Mouse (Mus musculus): ENCODE measurements around the gene Slc25a26.
"Not testable (repeated sequence)": the region's sequence is repeated elsewhere in the genome, so short reads cannot be mapped to it uniquely, and the experiment has no call there.

Gene Slc25a26

DNA sequence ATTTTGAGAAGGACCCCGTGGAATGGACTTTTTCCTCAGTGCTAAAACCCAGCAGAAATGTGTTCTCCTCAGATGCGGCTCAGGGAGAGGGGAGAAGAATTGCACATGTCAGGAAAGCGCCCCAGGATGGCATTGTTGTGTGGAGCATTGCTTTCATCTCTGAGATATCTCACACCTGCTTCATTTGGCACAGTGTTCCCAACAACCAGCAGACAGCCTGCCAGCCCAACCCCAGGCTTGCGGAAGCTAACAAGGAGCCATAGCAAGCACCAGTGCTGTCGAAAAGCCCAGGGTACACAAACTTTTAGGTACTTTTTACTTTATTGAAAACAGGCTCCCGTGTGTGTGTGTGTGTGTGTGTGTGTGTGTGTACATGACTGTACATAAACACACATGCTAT is 50.2 kb downstream of the Slc25a26 start:
- DNase-seq (ENCODE audit: low read depth in 1 of 2, low spot score in 2 of 2) = no peak

DNA sequence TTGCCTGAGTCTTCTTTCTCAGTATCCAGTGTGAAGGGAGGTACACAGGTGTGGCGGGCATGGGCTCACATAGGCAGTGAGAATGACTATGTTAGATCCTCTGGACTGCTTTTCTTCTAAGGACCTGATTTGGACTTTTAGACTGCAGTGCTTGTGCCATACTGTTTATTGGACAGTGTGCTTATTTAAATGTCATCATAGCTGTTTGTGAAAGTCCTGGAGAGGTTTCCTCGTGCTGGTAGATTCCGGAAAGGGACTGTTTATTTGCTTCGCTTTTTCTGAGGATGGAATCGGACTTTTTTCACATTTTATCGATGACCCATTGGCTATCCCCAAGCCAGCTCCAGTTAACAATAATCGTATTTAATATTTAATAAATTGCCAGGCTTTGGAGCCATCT is 50.7 kb downstream of the Slc25a26 start:
- DNase-seq (ENCODE audit: low read depth in 1 of 2, low spot score in 2 of 2) = no peak

DNA sequence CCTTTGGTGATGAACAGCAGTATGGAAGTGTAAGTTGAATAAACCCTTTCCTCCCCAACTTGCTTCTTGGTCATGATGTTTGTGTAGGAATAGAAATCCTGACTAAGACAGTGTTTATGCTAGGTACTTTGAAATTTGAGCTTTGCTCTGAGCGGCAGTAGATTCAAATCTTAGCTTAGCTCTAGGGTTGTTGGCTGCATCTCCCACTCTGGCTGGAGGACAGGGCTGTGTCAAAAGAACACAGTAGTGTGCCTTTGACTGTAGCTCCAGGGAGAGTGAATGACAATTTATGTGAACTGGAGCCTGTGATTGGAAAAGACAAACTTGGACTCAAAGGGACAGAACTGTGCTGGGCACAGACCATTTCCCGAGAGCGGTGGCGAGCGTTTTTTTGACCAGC is 53.0 kb downstream of the Slc25a26 start:
- DNase-seq (ENCODE audit: low read depth in 1 of 2, low spot score in 2 of 2) = no peak

DNA sequence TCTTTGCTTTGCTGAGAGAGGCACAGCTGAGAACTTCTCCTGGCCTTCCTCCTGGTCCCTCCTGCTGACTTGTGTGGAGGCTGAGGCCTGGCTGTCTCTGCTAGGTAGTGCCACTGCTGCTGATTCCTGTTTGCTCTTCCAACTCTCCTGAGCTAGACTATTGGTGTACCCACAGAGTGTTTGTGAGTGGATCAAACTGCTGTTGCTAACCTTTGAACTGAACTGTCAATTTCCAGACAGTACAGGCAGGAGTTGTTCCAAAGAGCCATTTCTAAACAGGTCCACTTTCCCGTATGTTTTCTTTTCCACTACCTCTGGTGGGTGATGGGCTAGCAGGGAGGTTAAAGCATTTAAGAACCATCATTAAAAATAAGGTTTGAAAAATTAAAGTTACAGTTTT is 58.5 kb downstream of the Slc25a26 start:
- not testable (repeated sequence) for DNase-seq (ENCODE audit: low read depth in 1 of 2, low spot score in 2 of 2)

DNA sequence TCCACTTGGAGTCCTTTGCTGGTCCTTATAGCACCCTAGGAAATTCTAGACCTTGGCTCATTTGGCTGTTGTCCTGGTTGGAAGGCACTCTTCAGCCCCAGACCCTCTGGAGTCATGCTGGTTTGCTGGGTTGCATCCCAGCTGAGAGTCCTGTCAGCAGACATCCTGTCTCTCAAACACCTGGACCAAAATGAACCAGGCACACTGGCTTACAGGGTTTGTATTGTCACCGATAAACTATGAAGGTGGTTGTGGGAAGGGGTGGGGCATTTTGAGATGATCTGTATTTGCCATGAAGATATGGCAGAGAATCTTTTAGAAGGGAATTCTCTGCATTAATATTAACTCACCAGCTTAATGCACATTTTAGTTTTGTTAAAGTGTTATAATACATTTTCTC is 60.8 kb downstream of the Slc25a26 start:
- no peak for DNase-seq (ENCODE audit: low read depth in 1 of 2, low spot score in 2 of 2)

DNA sequence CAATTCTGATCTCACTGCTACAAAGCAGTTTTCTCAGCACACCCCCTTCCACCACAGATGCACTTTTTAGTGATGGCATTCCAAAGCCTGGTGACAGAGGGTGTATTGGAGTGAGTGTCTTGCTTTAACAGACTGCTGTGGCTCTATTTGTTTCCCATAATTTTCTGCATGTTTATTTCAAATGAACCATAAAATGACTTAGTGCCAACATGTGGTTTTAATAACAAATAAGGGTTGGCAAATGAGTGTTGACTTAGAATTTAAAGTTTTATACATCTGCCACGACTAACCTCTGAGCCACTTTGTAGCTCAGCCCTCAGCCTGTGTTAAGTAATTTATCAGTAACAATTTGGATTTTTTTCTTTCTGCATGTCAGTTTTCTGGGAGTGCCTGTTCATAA is 61.2 kb downstream of the Slc25a26 start:
- no peak for DNase-seq (ENCODE audit: low read depth in 1 of 2, low spot score in 2 of 2)

DNA sequence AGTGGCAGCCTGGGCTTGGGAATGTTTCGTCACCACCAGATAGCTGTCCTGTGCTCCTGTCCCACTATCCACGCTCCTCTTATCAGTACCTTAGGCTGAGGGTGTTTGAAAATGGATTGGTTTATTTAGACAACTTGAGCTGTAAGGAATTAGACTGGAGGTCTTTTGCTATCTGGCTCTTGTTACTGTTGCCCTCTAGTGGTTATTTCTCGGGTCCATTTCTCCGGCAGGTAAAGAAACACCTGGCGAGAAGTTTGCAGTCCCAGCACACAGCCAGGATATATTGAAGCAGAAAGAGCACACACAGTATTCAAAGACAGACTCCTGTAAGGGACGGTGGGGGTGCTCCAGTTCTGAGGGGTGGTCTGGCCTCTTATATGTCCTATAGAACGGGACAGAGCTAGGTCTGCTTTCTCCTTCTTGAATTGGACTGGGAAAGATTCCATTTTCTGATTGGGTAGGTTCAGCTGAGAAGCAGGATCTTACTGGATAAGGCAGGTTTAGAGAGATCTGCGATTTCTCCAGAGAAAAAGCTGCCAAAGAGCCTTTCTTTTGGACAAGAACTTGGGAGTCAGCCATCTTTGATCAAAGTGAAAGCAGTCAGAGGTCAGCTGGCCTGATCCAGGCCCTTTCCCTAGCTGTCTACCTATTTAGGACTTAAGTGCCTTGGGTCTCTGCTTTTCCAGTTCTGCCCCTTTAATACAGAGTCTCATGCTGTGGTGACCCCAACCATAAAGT is 63.2 kb downstream of the Slc25a26 start:
- no peak for DNase-seq (ENCODE audit: low read depth in 1 of 2, low spot score in 2 of 2)

DNA sequence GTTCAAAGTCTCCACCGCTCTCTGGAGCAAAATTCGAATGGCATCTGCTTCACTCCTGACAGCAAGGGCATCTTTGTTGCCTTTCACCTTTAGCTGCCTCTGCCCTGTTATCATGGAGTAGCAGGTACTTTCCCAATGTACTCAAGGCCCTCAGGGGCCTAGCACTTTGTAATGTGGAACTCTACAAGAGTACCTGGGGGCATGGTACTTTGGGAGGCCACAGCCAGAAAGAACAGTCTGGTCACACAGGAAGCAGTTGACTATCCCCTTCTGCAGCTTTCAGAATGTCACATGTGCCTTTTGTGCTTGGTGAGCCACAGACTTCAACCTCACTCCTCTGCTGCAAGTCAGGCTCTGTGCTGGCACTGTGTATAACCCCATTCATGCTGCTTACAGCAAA is 65.6 kb downstream of the Slc25a26 start:
- DNase-seq (ENCODE audit: low read depth in 1 of 2, low spot score in 2 of 2) = no peak

DNA sequence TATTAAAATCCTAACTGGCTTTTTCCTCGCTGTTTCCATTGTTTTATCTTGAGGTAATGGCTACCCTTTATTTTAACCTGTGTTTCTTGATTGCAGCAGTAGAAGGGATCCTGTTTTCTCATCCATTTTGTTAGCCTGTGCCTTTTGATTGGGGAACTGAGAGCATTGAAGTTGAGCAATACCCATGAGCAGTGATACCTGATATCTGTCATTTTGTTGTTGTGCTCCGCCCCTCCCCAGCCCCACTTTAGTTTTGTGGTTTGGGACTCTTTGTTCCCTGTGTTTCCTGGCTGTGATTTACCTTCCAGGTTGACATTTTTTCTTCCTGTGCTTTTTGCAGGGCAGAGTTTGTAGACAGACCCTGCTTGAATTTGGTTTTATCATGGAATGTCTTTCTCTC is 67.9 kb downstream of the Slc25a26 start:
- DNase-seq (ENCODE audit: low read depth in 1 of 2, low spot score in 2 of 2) = no peak

DNA sequence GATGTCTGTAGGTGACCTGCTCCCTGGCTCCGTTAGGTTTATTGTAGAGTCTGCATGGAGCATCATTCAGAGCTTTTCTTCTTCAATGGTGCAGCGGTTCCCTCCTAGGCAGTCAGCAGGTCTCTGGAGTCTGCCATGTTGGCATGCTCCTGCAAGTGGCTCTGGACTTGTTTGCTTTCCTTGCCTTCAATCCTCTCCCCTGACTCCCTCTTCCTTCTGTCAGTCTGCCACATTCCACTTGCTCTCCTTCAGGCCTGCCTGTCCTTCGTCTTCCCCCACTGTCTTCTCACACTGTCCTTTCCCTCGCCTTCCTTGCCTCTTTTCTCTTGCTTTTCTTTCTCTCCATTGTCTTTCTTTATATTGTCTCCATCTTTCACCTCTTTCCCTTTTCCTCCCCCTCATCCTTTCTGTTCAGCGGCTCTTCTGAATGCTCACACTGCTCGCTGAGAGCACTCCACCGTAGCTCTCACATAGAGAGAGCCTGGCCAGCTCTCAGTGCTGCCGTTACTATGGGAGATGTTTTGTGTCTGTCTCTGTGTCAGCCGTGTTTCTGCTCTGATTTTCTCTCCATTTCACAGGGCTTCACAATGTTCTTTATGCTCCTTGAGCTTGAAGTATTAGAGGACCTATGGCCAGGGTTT is 75.5 kb downstream of the Slc25a26 start:
- no peak for DNase-seq (ENCODE audit: low read depth in 1 of 2, low spot score in 2 of 2)

DNA sequence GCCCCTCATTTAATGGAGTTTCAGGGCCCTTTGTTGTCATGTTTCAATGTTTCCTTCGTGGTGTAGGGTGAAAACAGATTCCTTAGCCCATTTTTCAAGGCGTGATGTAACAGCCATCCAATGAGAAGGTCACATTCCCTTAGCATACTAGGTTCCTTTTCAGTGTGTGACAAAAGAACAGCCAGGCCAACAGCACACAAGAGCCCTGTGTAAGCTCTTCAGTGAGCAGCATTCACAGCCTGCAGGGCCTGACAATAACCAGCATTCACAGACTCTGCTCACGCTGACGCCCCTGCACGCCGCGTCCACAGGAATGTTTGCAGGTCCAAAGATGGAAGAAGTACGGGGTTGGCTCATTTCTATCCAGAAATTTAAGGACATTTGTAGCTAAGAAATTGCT is 77.9 kb downstream of the Slc25a26 start:
- no peak for DNase-seq (ENCODE audit: low read depth in 1 of 2, low spot score in 2 of 2)

DNA sequence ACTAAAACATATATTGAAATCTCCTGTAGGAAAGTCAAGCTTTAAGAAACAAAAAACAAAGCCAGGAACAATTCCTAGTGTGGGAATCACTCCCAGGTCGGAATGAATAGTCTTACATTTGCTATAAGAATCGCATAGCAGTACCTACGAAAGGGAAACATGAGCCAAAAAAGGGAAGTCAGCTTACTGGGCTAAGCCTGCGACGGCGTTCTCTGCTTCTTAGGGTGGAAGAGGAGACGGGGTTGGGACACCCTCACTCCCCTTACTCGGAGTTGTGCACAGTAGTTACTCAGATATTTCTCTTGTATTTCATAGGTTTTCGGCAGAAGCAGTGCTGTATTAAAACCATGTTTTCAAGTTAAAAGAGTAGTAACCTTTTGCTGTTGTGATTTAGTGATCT is 81.9 kb downstream of the Slc25a26 start:
- no peak for DNase-seq (ENCODE audit: low read depth in 1 of 2, low spot score in 2 of 2)

DNA sequence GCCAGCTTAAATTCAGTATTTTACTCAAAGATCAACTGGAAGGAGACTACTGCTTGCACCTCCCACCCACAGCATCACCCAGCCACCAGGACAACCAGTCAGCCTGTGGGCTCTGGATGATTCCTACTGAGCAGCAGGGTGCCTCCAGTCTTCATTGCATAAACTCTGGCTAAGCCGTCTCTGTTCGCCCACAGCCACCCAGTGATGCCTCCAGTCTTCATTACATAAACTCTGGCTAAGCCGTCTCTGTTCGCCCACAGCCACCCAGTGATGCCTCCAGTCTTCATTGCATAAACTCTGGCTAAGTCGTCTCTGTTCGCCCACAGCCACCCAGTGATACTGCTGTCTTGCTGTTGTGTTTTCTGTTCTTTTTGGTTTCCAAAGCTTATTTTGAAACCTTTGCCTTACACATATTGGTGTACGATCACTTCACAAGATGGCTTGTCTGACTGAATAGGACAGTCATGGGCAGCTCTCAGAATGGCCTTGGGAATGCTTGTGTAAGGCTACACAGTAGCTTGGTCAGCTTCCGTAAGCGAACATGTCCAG is 84.1 kb downstream of the Slc25a26 start:
- DNase-seq (ENCODE audit: low read depth in 1 of 2, low spot score in 2 of 2) = no peak

DNA sequence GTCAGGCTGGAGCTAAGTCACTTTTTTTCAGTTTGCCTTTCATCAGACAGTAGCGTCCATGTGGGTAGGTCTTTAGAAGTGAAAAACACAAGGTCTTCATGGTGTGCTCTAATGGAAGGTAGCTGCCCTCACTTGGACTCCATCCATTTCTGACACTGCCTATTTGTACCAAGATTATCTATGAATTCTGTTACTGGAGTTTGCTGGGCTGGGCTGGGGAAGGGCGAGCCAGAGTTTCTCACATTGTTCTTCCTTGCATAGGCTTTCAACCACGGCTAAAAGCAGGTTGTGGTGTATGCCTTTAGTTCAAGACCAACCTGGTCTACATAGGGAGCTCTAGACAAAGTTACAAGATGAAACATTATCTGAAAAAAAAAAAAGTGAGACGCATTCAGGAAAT is 84.8 kb downstream of the Slc25a26 start:
- no peak for DNase-seq (ENCODE audit: low read depth in 1 of 2, low spot score in 2 of 2)

DNA sequence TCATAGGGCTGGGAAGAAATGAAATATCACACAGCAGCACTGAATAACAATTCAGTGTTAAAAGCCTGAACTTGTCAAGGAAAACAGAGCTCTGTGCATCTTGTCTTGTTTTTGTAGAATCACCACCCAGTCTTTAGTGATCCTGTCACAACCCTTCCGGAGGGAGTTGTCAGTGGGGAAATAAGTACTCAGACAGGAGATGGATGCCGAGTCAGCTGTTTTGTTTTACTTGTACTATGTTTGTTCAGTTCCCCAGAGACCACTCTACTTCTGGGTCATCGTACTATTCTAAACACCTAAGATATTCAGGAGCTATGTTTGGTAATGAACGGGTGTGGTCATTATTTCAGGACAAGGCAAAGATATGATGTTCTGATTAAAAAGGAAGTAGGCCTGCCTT is 88.2 kb downstream of the Slc25a26 start:
- DNase-seq (ENCODE audit: low read depth in 1 of 2, low spot score in 2 of 2) = no peak

DNA sequence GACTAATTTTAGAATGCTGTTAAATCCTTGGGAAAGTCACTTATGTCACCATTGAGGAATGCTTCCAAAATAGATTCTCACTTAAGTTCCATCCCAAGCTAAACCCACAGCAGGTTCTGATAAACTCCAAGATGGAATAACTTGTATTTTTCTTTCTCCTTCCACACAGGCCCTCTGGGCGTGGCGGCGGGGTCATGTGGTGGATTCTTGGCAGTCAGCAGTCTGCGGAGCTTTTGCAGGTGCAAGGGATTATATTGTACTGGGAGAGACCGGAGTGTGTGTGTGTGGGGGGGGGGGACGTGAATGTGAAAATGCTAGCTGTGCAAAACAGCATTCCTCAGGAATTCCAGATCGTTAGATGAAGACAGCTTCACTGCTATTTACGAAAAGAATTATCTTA is 92.1 kb downstream of the Slc25a26 start:
- DNase-seq (ENCODE audit: low read depth in 1 of 2, low spot score in 2 of 2) = no peak

DNA sequence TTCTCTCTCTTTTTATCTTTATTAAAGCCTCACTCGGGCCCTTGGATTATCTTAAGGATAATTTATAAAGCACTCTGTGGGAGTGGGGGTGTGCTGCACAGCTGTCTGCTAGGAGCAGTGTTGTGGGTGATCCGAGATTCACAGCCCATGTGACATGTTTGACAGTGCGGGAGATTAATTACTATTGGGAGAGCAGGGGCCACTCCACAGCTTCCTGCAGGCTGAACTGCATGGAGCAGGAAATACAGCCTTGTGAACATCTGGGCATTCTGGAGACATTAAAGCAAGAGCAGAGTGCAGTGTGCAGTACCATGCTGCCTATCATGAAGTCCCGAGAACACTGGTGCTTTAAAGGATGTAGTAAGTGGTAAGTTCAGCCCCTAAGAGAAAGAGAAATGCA is 92.6 kb downstream of the Slc25a26 start:
- no peak for DNase-seq (ENCODE audit: low read depth in 1 of 2, low spot score in 2 of 2)

DNA sequence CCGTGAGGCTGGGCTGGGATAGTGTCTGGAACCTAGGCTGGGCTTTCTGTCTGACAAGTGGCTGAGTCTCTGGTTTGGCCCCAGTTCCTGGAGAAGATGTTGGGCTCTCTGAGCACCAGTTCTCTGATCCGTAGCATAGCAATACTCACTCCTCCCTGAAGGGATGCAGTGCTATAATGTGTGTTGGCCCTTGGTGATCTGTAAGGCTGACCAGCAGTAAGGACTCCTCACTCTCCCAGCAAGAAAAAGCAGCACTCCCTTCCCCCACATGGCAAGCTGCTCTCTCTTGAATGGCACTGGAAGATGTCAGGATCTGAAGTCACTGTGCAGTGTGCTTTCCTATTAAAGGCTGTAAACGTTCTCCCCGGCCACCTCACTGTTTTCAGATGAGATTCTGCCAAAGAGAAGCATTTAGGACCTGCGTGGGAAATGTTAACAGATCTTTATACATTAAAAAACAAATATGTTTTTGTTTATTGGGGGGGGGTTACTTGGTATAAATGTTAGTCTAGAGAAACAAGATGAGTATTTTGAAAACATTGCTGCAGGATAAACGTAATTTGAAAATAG is 94.0 kb downstream of the Slc25a26 start:
- no peak for DNase-seq (ENCODE audit: low read depth in 1 of 2, low spot score in 2 of 2)

DNA sequence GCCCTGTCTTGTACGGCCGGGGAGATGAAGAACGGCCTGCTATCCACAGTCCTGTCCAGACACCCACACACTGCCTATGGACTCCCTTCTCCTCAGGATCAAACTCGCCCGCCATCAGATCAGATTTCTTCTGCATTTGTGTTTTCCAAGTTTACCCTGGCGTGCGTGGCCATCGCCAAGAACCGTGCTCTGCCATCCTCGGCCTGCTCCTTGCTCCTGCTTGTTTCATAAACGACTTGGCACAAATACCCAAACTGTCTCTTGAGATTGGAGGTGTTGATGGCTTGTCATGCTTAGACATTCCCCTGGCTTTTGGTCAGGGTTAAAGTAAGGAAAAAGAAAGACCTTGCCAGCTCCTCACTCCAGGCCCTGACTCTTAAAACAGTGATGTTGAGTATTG is 94.6 kb downstream of the Slc25a26 start:
- DNase-seq (ENCODE audit: low read depth in 1 of 2, low spot score in 2 of 2) = no peak

DNA sequence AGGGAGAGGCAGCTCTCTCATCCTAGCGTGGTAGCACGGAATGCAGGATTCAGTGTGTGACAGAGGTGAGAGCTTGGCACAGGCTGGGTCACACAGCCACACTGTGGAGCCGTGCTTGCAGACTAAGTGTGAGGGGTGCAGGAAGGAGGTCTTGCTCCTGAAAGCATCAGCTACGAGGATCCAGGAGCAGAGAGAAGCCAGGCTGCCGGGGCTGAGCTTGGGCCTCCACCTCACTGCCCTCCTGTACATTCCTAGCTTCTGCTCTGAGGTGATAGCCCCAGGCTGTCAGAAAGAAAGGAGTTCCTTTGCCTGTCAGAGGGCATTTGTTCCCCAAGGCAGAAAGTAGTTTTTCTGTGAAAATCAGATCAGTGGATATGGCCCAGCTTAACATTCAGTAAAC is 95.1 kb downstream of the Slc25a26 start:
- DNase-seq (ENCODE audit: low read depth in 1 of 2, low spot score in 2 of 2) = no peak

DNA sequence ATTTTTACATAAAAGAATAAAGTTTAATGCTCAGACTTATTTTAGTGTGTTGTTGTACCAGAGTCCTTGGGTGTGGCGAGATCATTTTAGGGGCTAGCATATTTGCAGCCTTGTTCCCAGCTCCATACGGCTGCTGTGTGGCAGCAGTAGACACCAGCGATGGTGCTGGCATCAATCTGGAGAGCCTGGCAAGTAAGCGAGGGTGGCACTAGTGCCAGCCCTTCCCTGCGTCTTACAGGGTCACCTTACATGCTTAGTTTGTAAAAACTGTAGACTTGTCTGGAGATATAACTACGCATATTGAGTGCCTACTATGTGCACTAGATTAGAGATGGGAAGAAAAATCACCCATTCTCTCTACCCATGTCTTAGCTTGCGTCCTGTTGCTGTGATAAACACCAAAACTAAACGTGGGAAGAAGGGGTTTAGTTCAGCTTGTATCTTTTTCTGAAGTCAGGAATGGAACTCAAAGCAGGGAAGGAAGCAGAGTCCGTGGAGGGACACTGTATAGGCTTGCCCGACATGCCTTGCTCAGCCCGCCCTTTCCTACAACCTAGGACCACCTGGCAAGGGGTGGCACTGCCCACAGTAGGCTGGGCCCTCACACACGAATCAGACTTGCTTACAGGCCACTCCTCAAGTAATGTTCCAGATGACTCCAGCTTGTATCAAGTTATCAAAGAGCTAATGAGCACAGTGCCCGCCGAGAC is 96.1 kb downstream of the Slc25a26 start:
- no peak for DNase-seq (ENCODE audit: low read depth in 1 of 2, low spot score in 2 of 2)

Measured in monocyte, adult 2 months (primary cell).